Mouse (Mus musculus): Measurements from ENCODE around the gene Rex1bd.
A peak's percentile ranks its signal among the peaks of the same experiment; 100 is the strongest.

DNA sequence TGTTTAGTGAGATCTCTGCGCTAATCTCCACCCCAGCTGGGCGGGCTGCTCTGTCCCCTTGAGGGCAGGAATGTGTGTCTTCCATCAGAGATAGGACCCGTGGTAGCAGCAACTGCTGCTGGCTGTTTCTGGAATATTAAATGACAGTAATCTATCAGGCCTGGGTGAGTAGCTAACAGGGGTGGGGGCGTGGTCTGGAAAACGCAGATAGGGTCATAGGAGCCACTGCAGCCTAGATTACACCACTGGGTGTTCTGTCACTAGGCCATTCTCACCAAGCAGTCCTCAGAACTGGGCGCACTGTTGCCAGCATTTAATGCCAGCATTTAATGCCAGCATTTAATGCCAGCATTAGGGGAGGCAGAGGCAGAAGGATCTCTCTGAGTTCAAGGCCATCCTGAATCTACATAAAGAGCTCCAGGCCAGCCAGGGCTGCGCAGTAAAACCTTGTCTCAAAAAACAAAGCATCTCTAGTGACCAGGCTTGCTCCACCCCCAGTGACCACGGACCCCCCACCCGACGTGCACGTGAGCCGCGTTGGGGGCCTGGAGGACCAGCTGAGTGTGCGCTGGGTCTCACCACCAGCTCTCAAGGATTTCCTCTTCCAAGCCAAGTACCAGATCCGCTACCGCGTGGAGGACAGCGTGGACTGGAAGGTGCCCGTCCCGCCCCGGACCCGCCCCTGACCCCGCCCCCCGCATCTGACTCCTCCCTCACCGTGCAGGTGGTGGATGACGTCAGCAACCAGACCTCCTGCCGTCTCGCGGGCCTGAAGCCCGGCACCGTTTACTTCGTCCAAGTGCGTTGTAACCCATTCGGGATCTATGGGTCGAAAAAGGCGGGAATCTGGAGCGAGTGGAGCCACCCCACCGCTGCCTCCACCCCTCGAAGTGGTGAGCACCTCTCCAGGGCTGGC is 5.9 kb downstream of the Rex1bd start:
- TF ChIP-seq GATA1 (IDR thresholded peaks at IDR 0.05; ENCODE audit: low read length), result peak; percentile 28; the same call in 1 of the 2 replicates
- TF ChIP-seq TAL1 (IDR thresholded peaks at IDR 0.05; ENCODE audit: low read length), result no peak

Data from erythroblast, embryonic 14.5 days (primary cell).